Mouse (Mus musculus): ENCODE measurements around the gene Ephb1.

GRCm38 (mm10) chr9:102192724-102193685 lies 161.5 kb downstream of the Ephb1 start:
- TF ChIP-seq POLR2A (IDR thresholded peaks at IDR 0.05; ENCODE audit: control insufficient read depth in 1 of 2, insufficient read depth in 1 of 2, low read depth in 1 of 2, low read length in 2 of 2, poor library complexity in 1 of 2) (no peak), E2F4 (IDR thresholded peaks at IDR 0.05; ENCODE audit: borderline replicate concordance, low read depth, low read length) (no peak), CTCF (IDR thresholded peaks at IDR 0.05 in 2 of 3, conservative IDR thresholded peaks at IDR 0.05 in 1 of 3; ENCODE audit: control insufficient read depth in 1 of 3, insufficient read depth in 1 of 3, low read depth in 2 of 3, low read length in 3 of 3, poor library complexity in 1 of 3, severe bottlenecking in 1 of 3) (no peak), GATA1 (IDR thresholded peaks at IDR 0.05; ENCODE audit: low read depth, low read length) (no peak), EP300 (IDR thresholded peaks at IDR 0.05; ENCODE audit: low read depth in 1 of 2, low read length in 2 of 2) (no peak), USF2 (IDR thresholded peaks at IDR 0.05; ENCODE audit: borderline replicate concordance in 1 of 2, insufficient read depth in 1 of 2, low read depth in 1 of 2, low read length in 2 of 2) (no peak), MAFK (IDR thresholded peaks at IDR 0.05; ENCODE audit: borderline replicate concordance, low read depth, low read length) (no peak)
